Mouse (Mus musculus) G1E-ER4 (cell line): ENCODE results near the gene Smco4. TPM values are rescaled to one million over a fixed set of nuclear protein-coding genes. Genes with fewer than 3 reads are reported as not detected.

Source experiments
- GATA1 ChIP-seq: IDR thresholded peaks from one replicate; pipeline ENCODE4 v1.8.0; 2012; ENCODE audit warnings: low read length, inconsistent platforms
- polyA plus RNA-seq: library from polyadenylated mRNA; stranded (reverse); fragments of >175 nt; gene quantifications from 2 replicates; pipeline ENCODE4 v1.2.3, GENCODE M21; 2012

Smco4 gene
- not detected in 2 replicates for polyA plus RNA-seq

- TF ChIP-seq GATA1 = no peak
Observed at GRCm38 (mm10) chr9:15493235-15493924, at the start of gene Smco4. Gene Smco4 (plus strand): TSS chr9:15493432.

DNA sequence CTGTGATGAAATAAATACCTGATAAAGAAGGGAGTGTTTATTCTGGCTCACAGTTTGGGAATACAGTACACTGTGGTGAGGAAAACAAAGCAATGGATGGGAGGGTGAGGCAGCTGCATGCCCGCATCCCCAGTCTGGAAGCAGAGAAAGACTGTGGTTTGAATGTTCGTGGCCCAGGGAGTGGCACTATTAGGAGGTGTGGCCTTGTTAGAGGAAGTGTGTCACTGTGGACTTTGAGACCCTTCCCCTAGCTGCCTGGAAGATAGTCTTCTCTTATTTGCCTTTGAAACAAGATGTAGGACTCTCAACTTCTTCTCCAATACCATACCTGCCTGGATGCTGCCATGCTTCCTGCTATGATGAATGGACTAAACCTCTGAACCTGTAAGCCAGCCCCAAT lies 45.8 kb upstream of the Smco4 start:
- TF ChIP-seq GATA1 = no peak

- TF ChIP-seq GATA1 = no peak
Observed at GRCm38 (mm10) chr9:15450921-15451320, 42.3 kb upstream of the Smco4 start.

DNA sequence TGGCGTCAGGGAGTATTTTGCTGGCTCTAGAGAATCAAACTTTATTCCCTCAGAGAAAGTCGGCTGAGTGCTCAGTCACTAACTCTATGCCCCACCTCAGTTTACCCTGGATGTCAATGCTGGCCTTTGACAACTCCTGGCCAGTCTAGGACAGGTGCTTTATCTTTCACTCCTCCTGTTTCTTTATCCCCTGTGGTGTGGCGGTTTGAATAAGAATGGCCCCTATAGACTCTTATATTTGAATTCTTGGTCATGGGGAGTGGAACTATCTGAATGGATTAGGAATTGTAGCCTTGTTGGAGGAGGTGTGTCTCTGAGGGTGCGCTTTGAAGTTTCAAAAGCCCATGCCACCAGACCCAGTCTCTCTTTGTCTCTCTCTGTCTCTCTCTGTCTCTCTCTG lies 21.0 kb upstream of the Smco4 start:
- no peak for TF ChIP-seq GATA1

DNA sequence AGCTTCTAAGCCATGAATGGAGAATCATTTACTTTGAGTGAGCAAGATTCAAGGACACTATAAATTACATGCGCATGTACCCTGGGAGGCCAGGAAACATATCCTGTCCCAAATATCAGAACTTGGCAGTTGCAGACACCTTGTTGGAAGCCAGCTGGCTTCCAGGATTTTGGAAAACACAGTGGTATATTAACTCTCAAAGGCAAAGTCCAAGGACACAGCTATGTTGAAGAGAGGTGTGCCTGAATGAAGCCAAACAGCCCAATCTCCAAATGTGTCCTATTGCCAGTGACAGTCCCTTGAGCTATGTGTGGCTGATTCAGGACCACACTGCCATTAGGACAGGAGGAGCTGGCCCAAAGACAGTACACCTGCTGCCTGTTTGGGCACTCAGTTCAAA lies 20.0 kb upstream of the Smco4 start:
- no peak for TF ChIP-seq GATA1

DNA sequence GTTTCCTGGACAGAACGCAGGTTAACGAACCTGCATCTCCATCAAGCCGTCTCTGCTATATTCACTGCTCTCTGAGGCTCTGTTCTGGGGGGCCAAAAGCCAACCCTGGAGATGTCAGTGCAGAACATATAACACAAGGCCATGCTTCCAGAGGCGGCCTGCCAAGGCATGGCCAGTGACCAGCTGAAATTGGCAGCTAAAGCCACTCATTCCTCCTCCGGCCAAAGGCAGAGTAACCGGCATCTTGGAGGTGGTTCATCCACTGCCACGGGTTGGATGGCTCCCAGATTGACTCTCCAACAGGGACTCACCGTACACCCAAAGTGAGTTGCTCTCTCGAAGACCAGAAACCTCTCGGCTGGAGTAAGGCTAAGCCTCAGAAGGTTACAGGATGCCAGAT lies 15.7 kb upstream of the Smco4 start:
- TF ChIP-seq GATA1 = no peak

GRCm38 (mm10) chr9:15487682-15488424 lies 5.4 kb upstream of the Smco4 start:
- TF ChIP-seq GATA1 = no peak

- no peak for TF ChIP-seq GATA1
Observed at GRCm38 (mm10) chr9:15489293-15489692, 3.9 kb upstream of the Smco4 start.

- no peak for TF ChIP-seq GATA1
Observed at GRCm38 (mm10) chr9:15490331-15491100, 2.7 kb upstream of the Smco4 start.

DNA sequence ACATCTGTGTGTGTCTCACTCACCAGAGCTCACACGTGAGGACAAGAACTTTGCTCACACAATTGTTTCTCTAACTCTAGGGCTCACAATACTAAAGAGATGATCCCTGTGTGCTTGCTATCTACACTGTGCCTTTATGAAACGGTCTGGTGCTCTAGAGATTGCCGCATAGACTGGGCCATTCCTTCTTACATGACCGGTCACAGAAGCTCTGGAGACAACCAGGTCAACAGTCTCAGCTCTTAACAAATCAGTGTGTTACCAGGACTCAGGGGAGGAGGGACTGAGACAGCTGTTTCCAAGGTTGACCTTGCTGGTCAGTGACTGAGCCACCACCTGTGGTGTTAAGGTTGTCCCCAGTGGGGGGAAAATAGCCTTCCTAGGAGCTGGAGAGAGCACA lies 1.5 kb upstream of the Smco4 start:
- no peak for TF ChIP-seq GATA1

GRCm38 (mm10) chr9:15492401-15492800 lies 831 bp upstream of the Smco4 start:
- no peak for TF ChIP-seq GATA1

DNA sequence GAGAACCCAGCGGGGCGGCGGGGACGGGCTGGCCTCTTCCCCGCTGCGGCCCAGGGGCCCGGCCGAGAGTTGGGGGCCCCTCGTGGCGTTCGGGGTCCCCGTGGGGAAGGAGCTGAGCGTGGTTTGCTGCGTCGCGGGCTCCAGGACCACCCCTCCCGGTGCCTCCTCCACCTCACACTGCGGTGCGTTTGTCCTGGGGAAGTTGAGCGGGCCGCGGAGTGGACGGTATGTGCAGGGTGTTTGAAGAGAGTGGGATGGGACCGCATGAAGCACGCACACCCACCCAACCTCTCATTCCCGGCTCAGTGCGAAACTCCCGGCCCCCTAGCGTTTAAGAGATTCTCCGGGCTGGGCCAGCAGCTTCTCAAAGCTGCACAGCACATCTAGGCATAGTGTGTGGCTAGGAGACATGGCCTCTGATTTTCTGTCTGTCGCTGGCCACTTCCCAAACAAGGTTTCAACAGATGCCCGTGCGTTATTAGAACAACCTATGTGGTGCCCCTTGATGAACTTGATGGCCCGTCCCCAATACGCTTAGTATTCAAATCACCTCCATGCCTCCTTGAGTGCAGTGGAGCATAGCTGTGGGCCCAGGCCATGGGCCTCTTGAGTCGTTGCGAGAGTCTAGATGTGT lies 810 bp downstream of the Smco4 start:
- no peak for TF ChIP-seq GATA1

DNA sequence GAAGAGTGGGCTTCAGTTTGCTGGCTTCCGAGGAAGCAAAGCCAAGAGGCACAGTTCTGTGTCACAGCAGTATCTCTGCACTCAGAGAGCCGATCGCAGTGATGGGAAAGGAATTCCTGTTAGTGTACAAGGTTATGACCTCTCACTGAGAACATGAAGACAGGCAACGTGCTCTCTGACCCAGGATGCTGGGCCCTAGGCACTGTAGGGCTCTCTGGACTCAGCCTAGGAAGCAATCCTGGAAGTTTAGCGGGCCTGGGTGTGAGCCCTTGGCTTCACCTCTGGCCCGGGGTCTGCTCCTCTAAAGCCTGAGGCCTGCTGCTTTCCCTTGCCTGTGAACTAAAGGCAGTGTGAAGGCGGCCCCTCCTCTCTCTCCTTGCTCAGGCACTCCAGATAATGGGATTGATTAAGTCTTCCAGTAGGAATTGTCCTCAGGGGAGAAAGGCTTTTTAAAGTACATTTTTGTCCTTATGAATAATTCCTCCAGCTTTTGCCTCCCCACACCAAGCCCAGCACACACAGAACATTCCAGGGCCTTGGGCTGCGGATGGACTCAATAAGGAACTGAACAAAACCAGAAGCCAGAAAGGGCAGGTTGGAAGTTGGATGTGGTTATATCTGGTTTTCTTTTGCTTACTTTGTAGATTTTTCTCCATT lies 2.8 kb downstream of the Smco4 start:
- no peak for TF ChIP-seq GATA1

DNA sequence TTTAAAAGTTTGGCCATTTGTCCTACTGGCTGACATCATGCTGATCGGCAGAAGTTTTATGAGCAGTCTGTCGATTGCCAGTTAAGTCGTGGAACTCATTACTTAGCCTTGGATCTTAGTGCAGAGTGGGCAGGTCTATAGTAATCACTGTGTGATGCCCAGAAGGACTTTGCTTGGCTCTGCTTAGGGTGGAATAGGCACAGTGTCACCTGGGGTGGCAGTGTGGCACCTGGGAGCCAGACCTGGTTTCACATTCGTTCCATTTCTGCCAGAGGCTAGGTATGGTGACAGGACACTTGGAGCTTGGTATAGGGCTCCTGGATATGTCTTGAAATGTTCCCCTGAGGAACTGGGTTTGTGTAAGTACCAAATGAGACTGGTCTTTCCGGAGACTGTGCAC lies 6.8 kb downstream of the Smco4 start:
- TF ChIP-seq GATA1 = no peak
